Mouse (Mus musculus): ENCODE measurements around the gene Olfr599.
"Not testable (repeated sequence)": the region's sequence is repeated elsewhere in the genome, so short reads cannot be mapped to it uniquely, and the experiment has no call there.

The Olfr599 gene

GRCm38 (mm10) chr7:103335617-103336016 lies at the start of gene Olfr599:
Gene Olfr599 (plus strand): TSS chr7:103335917.
- in situ Hi-C loops (cut with MboI, MseI) = no loop called here

GRCm38 (mm10) chr7:103305348-103305747 lies 30.4 kb upstream of the Olfr599 start, which contains the start of gene Olfr596:
Gene Olfr596 (plus strand): TSS chr7:103305648.
- in situ Hi-C loops (cut with MboI, MseI) = not testable (repeated sequence)

DNA sequence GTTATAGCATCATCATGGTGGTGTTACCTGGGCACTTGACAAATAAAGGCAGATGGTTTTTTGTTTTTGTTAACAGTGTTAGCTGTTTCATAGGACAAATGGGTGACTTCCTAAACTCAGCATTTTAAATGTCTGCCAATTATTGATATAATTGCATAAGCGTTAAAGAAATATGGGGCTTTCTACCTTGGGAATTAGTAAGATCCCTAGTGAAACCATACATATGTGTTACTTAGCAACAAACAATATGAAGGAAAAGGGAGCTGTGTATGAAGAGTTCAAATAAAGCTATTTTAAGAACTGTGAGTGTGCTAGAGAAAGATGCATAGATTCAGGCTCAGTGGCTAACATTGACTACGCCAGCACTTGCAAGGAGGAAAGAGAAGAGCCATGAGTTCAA lies 19.7 kb upstream of the Olfr599 start, which contains the start of gene Olfr597:
Gene Olfr597 (plus strand): TSS at position 301 of the 400 bp plus-strand sequence.
- in situ Hi-C loops (cut with MboI, MseI) = not testable (repeated sequence)

GRCm38 (mm10) chr7:103323268-103323667 lies 12.4 kb upstream of the Olfr599 start, which contains the start of gene Olfr598:
Gene Olfr598 (plus strand): TSS chr7:103323568.
- in situ Hi-C loops (cut with MboI, MseI) = no loop called here

DNA sequence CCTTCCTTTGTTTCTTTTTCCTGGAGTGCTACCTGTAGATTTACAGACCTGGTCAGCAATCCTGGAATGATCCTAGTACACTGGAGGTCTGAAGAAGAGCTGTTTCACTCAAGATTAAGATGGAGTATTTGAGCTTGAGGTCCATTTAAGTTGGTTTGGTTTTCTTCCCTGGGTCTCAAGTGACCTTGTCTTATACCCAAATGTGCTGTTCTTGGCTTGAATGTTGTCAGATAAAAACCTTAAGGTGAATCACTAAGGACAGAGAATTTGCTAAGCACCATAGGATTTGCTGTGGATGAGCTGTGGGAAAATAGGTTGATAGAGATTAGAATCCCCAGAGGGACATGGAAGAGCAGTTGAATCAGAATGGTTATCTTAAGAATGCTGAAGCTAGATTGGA lies 13.9 kb downstream of the Olfr599 start, which contains the start of gene Olfr600:
Gene Olfr600 (minus strand): TSS at position 101 of the 400 bp plus-strand sequence.
- in situ Hi-C loops (cut with MboI, MseI) = no loop called here

GRCm38 (mm10) chr7:103362555-103362954 lies 26.8 kb downstream of the Olfr599 start, which contains the start of gene Olfr601:
Gene Olfr601 (minus strand): TSS chr7:103362655.
- in situ Hi-C loops (cut with MboI, MseI) = no loop called here

- in situ Hi-C loops (cut with MboI, MseI) = no loop called here
Observed at GRCm38 (mm10) chr7:103386077-103386476, 50.4 kb downstream of the Olfr599 start, which contains the start of gene Olfr603. Gene Olfr603 (minus strand): TSS chr7:103386177.
